Mouse (Mus musculus): ENCODE data around the gene Loxl1. TPM values are rescaled to one million over a fixed set of nuclear protein-coding genes. Genes with fewer than 3 reads are reported as not detected.
"Not testable (repeated sequence)": the region's sequence is repeated elsewhere in the genome, so short reads cannot be mapped to it uniquely, and the experiment has no call there.

Loxl1 gene
- polyA plus RNA-seq, 1 experiment, result 231 TPM

GRCm38 (mm10) chr9:58255704-58256685 lies 57.0 kb downstream of the Loxl1 start:
- no peak for TF ChIP-seq POLR2A (IDR thresholded peaks at IDR 0.05; ENCODE audit: borderline replicate concordance, extremely low read depth, low read depth, low read length)
- no peak for TF ChIP-seq CTCF (IDR thresholded peaks at IDR 0.05; ENCODE audit: insufficient read depth, low read length)
- Histone ChIP-seq H3K4me1 (ENCODE audit: control insufficient read depth, insufficient read depth, low read length) (no peaks in the 10 kb centered on the region), H3K4me3 (replicated peaks; ENCODE audit: extremely low read depth, low read depth, low read length) (no peak overlapping the region)
- DNase-seq, result no peak
- 79% methylated on average over 10 of the region's 10 CpGs for WGBS

- Histone ChIP-seq H3K4me3 (replicated peaks; ENCODE audit: extremely low read depth, low read depth, low read length) (no peak overlapping the region), H3K4me1 (ENCODE audit: control insufficient read depth, insufficient read depth, low read length) (no peaks in the 10 kb centered on the region)
- TF ChIP-seq CTCF (IDR thresholded peaks at IDR 0.05; ENCODE audit: insufficient read depth, low read length) (no peak), POLR2A (IDR thresholded peaks at IDR 0.05; ENCODE audit: borderline replicate concordance, extremely low read depth, low read depth, low read length) (no peak)
- no peak for DNase-seq
- WGBS, result 73% methylated on average over 2 of the region's 2 CpGs
Measured at GRCm38 (mm10) chr9:58255105-58255504, 57.9 kb downstream of the Loxl1 start.

GRCm38 (mm10) chr9:58253805-58254122 lies 59.2 kb downstream of the Loxl1 start:
- WGBS, result 54% methylated on average over 5 of the region's 5 CpGs
- H3K4me1 ChIP-seq (ENCODE audit: control insufficient read depth, insufficient read depth, low read length); DNase-seq: not testable (repeated sequence)
- peak overlapping the region; percentile 75 for H3K4me3 ChIP-seq (replicated peaks; ENCODE audit: extremely low read depth, low read depth, low read length)

GRCm38 (mm10) chr9:58253033-58253804 lies 59.8 kb downstream of the Loxl1 start, which contains the start of gene Stoml1:
Gene Stoml1, plus strand, starts transcription at chr9:58253164.
- H3K4me1 ChIP-seq (ENCODE audit: control insufficient read depth, insufficient read depth, low read length), result peaks cover 4% of the 10 kb centered on the region
- 1% methylated on average over 31 of the region's 31 CpGs for WGBS
- peak within 1 kb of the TSS; percentile 75 for H3K4me3 ChIP-seq (replicated peaks; ENCODE audit: extremely low read depth, low read depth, low read length)
- TF ChIP-seq CTCF (IDR thresholded peaks at IDR 0.05; ENCODE audit: insufficient read depth, low read length) (peak; percentile 81), POLR2A (IDR thresholded peaks at IDR 0.05; ENCODE audit: borderline replicate concordance, extremely low read depth, low read depth, low read length) (peak; percentile 83; the same call in 1 of the 2 replicates)
- DNase-seq, result peak; percentile 94

GRCm38 (mm10) chr9:58250730-58251129 lies 62.3 kb downstream of the Loxl1 start:
- H3K4me3 ChIP-seq (replicated peaks; ENCODE audit: extremely low read depth, low read depth, low read length); DNase-seq; H3K4me1 ChIP-seq (ENCODE audit: control insufficient read depth, insufficient read depth, low read length): not testable (repeated sequence)
- WGBS, result 82% methylated on average over 1 of the region's 1 CpGs

- Histone ChIP-seq H3K4me3 (replicated peaks; ENCODE audit: extremely low read depth, low read depth, low read length) (no peak overlapping the region), H3K4me1 (ENCODE audit: control insufficient read depth, insufficient read depth, low read length) (peaks cover 9% of the 10 kb centered on the region)
- WGBS, result 71% methylated on average over 8 of the region's 8 CpGs
- DNase-seq, result no peak
- TF ChIP-seq POLR2A (IDR thresholded peaks at IDR 0.05; ENCODE audit: borderline replicate concordance, extremely low read depth, low read depth, low read length), result no peak
- TF ChIP-seq CTCF (IDR thresholded peaks at IDR 0.05; ENCODE audit: insufficient read depth, low read length), result no peak
Measured at GRCm38 (mm10) chr9:58250322-58250721, 62.7 kb downstream of the Loxl1 start.

- under 1% methylated on average over 16 of the region's 16 CpGs for WGBS
- Histone ChIP-seq H3K4me1 (ENCODE audit: control insufficient read depth, insufficient read depth, low read length) (peaks cover 9% of the 10 kb centered on the region), H3K4me3 (replicated peaks; ENCODE audit: extremely low read depth, low read depth, low read length) (peak within 1 kb of the TSS; percentile 92)
- 0 out of 2 replicates have a peak, but pooled peaks have one; percentile 32 for TF ChIP-seq POLR2A (IDR thresholded peaks at IDR 0.05; ENCODE audit: borderline replicate concordance, extremely low read depth, low read depth, low read length)
- TF ChIP-seq CTCF (IDR thresholded peaks at IDR 0.05; ENCODE audit: insufficient read depth, low read length), result no peak
- DNase-seq, result peak; percentile 81
Measured at GRCm38 (mm10) chr9:58249592-58250192, 63.3 kb downstream of the Loxl1 start, which contains the start of gene Pml. Gene Pml, minus strand, starts transcription at chr9:58249786.

GRCm38 (mm10) chr9:58248746-58249413 lies 64.1 kb downstream of the Loxl1 start:
- H3K4me1 ChIP-seq (ENCODE audit: control insufficient read depth, insufficient read depth, low read length), result peaks cover 12% of the 10 kb centered on the region
- DNase-seq, result no peak
- WGBS, result 6% methylated on average over 7 of the region's 7 CpGs
- peak overlapping the region; percentile 92 for H3K4me3 ChIP-seq (replicated peaks; ENCODE audit: extremely low read depth, low read depth, low read length)
- TF ChIP-seq CTCF (IDR thresholded peaks at IDR 0.05; ENCODE audit: insufficient read depth, low read length) (no peak), POLR2A (IDR thresholded peaks at IDR 0.05; ENCODE audit: borderline replicate concordance, extremely low read depth, low read depth, low read length) (no peak)

All from lung, adult 2 months (tissue).